Mouse (Mus musculus): ENCODE results near the gene Hoxa6.

DNA sequence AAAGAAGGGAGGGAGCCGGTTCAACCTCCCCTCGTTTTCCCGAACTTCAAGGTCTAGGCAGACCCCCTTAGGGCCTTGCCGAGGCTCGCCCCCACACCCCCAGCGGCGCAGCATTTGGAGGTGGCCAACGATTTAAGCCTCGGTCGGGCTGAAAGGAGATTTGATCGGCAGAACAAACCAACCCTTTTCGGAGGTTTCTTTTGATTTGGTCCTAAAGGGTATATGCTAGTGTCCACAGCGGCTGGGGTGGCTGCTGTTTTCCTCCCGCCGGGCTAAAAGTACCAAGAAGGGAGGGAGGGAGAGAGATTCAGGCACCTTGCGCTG, 40.9 kb upstream of the Hoxa6 start:
- TF ChIP-seq EP300 (optimal IDR thresholded peaks at IDR 0.05) (no peak), CTCF (IDR thresholded peaks at IDR 0.05; ENCODE audit: low read depth) (no peak)
